Mouse (Mus musculus) left cerebral cortex, postnatal 14 days (tissue): ENCODE data around the gene D330020A13Rik. TPM values are rescaled to one million over a fixed set of nuclear protein-coding genes. Genes with fewer than 3 reads are reported as not detected.

Experiments used
- DNase-seq, 2 experiments: peaks; one replicate each; pipeline ENCODE4 v3.0.0; 2021 to 2022; ENCODE audit warnings: low spot score in 2 of 2, mixed read lengths in 1 of 2
- intact Hi-C: fragments of 180-260 bp; cut with DNase I; formaldehyde crosslinking; loops from one replicate; pipeline ENCODE4 v1.15.1; 2025
- long read RNA-seq, 2 experiments: library from polyadenylated mRNA; stranded (forward); transcript quantifications; one replicate each; pipeline ENCODE4 v2.0.0; 2021
- total RNA-seq, 2 experiments: library from RNA; stranded (reverse); gene quantifications; 2 replicates each; pipeline ENCODE4 v1.2.3; 2021

D330020A13Rik gene
- total RNA-seq = not detected
- long read RNA-seq, experiment 1 = 0 reads
- long read RNA-seq, experiment 2 = 0 reads

DNA sequence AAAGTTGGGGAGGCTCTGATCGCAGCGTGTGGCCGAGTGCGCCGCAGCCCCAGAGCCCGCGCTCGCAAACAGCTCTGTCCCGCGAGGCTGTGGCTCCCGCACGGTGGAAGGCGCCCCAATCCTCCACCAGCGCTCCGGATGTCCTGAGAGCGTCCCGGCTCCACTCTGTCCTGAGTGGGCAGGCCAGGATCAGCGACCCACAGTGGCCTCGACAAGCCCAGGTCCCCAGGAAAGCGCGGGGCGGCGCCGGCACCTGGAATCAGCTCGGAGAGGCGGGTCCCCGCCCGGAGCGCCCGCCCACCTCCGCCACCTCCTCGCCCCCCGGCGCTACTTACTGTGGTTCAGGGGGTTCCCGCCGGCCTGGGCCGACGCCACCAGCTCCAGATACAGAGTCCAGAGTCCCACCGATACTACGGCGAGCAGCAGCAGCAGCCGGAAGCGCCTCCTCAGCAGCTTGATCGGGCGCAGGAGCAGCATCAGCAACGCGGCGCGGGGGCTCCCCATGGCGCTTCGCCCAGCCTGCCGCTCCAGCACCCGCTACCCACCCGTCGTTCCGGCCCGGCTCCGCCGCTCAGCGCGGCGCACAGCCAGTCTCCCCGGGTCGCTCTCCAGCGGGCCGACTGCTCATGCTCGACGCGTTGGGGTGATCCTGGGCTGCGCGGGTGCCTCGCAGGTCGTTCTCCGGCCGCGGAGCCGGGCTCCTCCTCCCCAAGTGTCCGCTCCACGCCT lies at the start of gene D330020A13Rik, which contains the start of gene B4galnt3:
Gene D330020A13Rik (plus strand): TSS at position 309 of the 729 bp plus-strand sequence.
Gene B4galnt3 (minus strand): TSS at position 504 of the 729 bp plus-strand sequence.
- DNase-seq = peak; percentile 35 to 65
- intact Hi-C loops = loop anchor here (10.0 kb wide), 1 partner anchor 809 kb away; no protein-coding TSS in a partner anchor

DNA sequence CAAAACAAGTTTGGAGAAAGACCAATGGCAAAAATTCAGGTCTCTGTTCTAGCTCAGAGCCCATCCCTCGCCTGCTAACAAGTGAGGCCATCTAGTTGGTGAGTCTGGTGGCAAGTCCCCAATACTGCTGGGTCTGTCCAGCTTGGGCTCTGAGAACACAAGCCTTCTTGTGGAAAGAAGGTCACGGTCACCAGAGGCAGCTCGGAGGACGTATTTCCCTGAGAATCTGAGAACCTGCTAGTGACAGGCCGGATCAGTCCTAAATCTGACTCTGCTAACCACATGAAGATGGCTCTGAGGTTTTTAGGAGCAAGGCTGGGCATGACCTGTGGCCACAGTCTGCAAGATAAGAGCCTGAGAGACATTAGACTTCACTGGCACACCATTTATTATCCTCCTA lies 47.5 kb upstream of the D330020A13Rik start:
- intact Hi-C loops = no loop called here
- no peak for DNase-seq

DNA sequence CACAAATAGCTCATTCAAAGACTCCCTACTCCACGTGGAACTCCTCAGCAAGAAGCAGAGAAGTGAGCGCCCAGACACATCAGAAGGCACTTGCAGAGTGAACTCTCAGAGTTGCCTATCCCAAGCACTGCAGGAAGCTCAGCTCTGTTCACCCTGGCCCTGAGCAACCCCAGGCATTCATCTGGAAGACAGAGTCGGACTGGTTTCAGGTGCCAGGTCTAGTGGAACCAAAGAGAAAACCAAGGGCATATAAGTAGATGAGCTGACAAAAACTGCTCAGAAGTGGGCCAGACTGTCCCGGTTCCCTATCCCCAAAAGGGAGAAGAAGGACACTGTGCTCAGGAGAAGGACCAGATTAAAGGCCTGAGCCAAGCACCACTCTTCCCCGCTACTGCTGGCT lies 44.3 kb upstream of the D330020A13Rik start:
- intact Hi-C loops = no loop called here
- DNase-seq = no peak

DNA sequence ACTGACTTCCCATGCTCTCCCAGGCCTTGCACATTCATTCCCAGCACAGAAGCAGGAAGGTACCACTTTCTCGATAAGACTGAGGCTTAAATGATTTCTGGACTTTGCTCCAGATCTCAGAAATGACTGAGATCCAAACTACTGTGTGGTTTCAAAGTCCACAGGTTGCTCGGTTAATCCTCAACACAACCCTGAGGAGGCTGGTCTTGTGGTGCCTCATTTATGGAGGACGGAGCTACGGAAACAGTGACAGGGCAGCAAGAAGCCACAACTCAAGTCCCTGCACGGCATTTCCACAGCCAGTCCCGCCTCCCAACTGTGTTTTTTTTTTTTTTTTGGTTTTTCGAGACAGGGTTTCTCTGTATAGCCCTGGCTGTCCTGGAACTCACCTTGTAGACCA lies 43.2 kb upstream of the D330020A13Rik start:
- DNase-seq = no peak
- intact Hi-C loops = no loop called here

GRCm38 (mm10) chr6:120252741-120253140 lies 41.4 kb upstream of the D330020A13Rik start:
- intact Hi-C loops = no loop called here
- DNase-seq = no peak

GRCm38 (mm10) chr6:120254640-120255039 lies 39.5 kb upstream of the D330020A13Rik start:
- intact Hi-C loops = no loop called here
- no peak for DNase-seq

GRCm38 (mm10) chr6:120255144-120255543 lies 39.0 kb upstream of the D330020A13Rik start:
- no peak for DNase-seq
- intact Hi-C loops = no loop called here

DNA sequence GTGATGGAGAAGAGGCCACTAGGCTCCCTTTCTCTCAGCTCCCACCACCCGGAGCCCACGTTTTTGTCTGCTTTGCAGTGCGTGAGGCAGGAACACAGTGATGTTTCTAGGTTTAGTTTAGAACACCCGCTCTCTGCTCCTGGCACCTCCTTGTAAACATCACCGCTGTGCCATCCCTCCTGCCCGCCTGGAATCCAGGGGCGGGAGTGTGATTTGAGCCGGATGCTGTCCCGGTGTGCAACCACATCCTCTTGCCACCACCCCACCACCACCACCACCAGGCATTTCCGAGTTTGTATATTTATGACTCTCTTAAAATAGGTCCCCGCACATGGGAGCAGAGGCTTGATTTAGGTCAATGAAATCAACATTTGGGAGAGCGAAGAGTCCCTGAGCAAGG lies 38.5 kb upstream of the D330020A13Rik start:
- intact Hi-C loops = no loop called here
- DNase-seq = peak; percentile 8 to 9

DNA sequence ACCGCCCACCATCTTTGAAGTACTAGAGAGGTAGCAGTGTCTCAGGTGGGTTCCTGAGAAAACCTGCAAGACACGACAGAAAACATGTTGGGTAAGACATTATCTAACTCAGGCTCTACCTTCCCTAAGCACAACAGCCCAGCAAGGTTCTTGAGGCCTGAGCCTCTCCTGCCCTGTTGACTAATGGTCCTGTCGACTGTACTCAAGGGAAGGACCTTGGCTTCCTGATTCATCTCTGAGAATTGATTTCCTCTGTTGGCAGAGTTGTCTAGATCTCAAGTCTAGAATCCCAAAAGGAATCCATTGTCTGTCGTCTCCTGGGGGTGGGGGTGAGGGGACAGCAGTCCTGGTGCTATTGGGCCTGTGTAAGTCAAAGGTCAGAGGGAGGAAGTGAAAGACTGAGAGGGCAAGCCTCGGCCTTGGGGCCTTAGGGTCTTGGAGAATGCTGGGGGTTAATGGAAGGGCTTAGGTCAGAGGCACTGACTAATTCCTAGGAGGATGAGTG lies 37.7 kb upstream of the D330020A13Rik start:
- DNase-seq = no peak
- intact Hi-C loops = no loop called here

DNA sequence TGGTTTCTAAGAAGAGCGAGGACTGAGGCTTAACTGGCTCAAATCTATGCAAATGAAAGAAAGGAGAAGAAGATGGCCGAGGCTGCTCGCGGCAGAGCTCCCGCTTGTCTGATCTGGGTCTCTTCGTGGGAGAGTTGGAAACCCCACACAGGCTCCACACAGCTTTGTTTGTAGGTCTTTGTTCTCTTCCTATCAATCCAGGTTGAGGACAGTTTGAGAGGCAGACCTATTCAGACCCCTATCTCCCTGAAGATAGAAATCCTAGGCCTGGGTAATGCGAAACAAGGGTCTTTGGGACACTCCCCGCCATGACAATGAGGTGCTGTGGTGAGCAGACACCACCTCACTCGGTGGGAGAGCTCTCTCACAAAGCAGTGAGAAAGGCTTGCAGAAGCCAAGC lies 34.7 kb upstream of the D330020A13Rik start:
- DNase-seq = no peak
- intact Hi-C loops = no loop called here

DNA sequence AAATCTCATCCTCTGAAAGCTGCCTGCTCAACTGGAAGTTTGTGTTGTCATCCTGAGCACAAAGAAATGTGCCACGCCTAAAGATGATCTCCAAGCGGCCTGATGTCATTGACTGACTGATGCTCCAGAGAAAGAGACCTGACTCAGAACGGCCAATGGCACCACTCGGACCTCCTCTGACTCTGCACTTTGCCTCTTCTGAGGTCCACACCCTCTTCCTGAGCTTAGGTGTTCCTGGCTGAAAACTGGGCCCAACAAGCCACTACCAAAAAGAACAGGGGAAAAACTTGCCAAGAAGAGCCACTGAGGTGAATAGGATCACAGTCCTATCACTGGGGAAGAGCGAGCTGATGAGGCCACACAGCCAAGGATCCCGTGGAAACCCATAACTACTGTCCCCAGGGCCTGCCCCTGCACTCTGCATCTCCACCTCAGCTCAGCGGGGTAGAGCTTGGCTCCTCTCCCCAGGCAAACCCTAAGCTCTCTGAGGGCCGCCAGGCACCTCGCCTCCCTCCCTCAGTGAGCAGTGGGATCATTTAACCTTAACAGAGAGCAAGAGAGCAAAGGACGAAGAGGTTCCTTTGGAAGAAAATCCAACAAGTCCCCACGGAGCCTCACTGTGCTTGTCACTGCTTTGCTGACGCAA lies 31.2 kb upstream of the D330020A13Rik start:
- no peak for DNase-seq
- intact Hi-C loops = no loop called here

GRCm38 (mm10) chr6:120263608-120264007 lies 30.6 kb upstream of the D330020A13Rik start:
- intact Hi-C loops = no loop called here
- DNase-seq = no peak

DNA sequence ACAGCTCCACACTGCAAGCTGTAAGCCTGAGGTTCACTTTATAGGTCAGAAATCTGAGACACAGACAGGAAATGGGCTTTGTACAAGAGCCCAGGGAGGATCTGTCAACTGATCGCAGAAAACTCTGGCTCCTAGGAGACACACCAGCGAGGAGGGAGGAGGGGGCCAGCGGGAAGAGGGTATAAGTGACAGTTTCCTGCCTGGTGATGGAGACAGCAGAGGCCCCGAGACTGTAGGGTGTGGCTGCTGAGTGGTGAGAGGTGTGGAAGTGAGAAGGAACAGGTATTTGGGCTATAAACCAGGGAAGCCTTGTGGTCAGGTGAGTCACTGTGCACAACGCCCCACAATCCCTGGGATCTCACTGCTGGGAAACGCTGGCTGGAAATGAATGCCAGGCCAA lies 30.0 kb upstream of the D330020A13Rik start:
- intact Hi-C loops = no loop called here
- DNase-seq = no peak

DNA sequence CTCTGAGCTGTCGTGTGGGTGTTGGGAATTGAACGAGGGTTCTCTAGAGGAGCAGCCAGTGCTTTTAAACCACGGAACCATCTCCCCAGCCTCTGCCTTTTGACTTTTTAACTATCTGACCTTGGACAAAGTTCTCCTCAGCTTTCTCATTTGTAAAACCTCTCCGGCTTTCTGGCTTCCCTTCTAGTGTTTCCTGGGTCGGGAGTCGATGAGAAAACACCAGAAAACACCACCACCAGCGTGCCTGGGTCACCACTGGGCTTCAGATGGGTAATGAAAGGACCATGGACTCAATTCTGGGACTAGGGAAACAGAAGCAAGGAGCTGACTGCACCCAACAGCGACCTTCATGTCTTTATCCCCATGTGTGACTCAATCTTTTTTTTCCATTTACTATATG lies 20.0 kb upstream of the D330020A13Rik start:
- no peak for DNase-seq
- intact Hi-C loops = no loop called here

DNA sequence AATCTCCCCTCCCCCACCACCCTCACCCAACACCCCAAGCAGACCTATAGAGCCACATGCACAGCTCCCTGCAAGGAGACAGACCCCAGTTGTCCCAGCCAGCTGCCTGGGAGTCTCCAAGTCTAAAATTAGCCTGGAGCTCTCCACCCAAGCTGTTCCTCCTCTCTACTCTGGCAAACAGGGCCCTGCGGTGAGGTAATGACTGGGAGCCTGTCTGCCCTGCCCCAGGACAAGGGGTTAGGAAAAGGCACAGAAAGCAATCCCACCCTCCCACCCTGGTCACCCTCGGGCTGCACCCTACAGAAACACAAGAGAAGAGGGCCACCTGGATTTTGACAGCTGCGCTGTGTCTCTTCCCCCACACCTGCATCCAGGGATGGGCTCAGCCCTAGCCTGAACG lies 19.3 kb upstream of the D330020A13Rik start:
- intact Hi-C loops = no loop called here
- no peak for DNase-seq

GRCm38 (mm10) chr6:120275301-120275700 lies 18.9 kb upstream of the D330020A13Rik start:
- DNase-seq = no peak
- intact Hi-C loops = no loop called here

- DNase-seq = no peak
- intact Hi-C loops = no loop called here
Measured at GRCm38 (mm10) chr6:120276874-120277449, 17.2 kb upstream of the D330020A13Rik start.

DNA sequence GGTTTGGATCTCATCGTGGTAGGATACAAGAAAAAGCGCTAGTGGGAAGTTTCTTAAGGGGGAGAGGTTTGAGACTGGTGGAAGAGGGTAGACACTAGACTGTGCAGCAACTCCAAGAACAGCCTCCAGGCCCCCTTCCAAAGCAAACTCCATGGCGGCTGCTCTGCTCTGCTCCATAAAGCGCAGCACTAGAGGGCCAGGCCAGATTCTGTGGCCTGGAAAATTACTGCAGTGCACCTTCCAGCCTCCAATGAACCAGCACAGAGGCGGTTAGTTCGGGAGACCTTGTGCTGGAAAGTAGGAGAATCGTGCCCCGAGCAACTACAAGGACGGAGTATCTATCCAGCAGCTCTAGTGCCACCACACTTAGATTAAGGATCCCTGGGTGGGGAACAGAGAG lies 6.9 kb upstream of the D330020A13Rik start:
- intact Hi-C loops = no loop called here
- DNase-seq = no peak

GRCm38 (mm10) chr6:120288541-120288940 lies 5.6 kb upstream of the D330020A13Rik start:
- intact Hi-C loops = no loop called here
- DNase-seq = no peak

GRCm38 (mm10) chr6:120289430-120289829 lies 4.7 kb upstream of the D330020A13Rik start:
- DNase-seq = no peak
- intact Hi-C loops = no loop called here
